Mouse (Mus musculus) megakaryocyte, embryonic 14.5 days (primary cell): ENCODE data around the gene Ccdc24.

Experiments used
- FLI1 ChIP-seq: IDR thresholded peaks from 2 replicates; pipeline ENCODE4 v1.6.1; 2012; ENCODE audit warnings: low read length, inconsistent platforms, mixed read lengths
- GATA1 ChIP-seq: IDR thresholded peaks from 3 replicates; pipeline ENCODE4 v1.6.1; 2012; ENCODE audit warnings: mixed read lengths, low read length, inconsistent platforms, borderline replicate concordance

- no peak for TF ChIP-seq GATA1
- TF ChIP-seq FLI1: no peak
These were observed 37.4 kb downstream of the Ccdc24 start for GRCm38 (mm10) chr4:117834845-117835530.
